Mouse (Mus musculus) frontal cortex, adult 2 months (tissue): ENCODE measurements at regions not wholly inside any gene's neighbourhood (a gene's known extent, or its start where the extent isn't known, plus 50 kb on each side); places are given as distances from the start of the nearest gene placed in this dataset.

Experiments used
- DNase-seq, 2 experiments: peaks; one replicate each; pipeline ENCODE4 v3.0.0; 2022; ENCODE audit warnings: low spot score in 1 of 2; ENCODE audit errors: extremely low spot score in 1 of 2

DNA sequence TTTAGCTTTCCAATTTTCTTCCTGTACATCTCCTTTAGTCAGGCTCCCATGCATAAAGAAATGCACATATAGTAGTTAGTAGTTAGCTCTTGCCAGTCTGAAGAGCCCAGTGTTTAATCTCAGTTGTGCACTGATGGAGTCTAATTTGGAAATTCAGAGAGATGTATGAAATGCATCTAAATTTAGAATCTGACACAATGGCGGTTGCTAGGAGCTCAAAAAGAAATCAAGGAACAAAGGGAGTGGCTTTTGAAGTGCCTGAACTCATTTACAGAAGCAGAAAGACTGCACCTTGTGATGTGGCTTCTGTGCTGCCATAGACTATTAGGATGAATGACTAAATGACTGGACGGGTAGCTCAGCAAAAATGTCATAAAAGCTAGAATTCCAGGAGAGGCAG lies 916.3 kb downstream of the Rps29 start:
- peak in 1 of 2 experiments; percentile 16 for DNase-seq

DNA sequence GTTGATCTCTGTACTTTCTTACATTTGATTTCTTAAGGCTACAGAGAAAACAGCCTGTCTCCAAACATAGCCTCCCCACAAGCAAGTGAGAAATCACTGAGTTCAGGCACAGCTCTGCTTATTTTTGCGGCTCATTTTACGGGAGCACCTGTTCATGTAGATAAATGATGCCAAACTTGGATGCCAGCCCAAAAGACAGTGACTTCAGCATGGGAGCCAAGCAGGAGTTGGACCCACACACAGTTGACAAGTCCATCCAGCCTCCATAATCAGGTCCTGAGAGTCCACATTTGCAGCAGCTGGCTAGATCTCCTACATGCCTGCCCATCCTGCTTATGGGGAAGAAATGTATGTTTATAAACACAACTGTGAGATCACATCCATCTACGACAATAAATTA lies 927.2 kb downstream of the Rps29 start:
- DNase-seq: peak in 1 of 2 experiments; percentile 5

DNA sequence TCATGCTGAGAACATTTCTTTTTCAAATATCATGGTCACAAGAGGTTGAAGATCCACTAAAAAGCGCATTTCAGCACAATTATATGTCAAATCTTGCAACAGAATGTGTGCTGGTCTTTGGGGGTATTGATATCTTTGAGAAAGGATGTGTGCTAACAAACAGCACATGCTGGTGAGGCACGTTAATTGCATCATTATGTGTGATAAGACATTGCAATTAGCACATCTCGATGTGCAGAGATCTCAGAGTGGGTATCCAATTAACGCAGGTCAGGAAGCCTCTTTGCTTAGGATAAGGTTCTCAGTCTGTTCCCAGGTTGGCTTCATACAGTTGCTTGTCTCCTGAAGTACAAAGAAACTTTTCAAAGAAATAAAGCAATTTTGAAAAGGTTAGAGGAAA lies 941.9 kb downstream of the Rps29 start:
- DNase-seq: no peak

DNA sequence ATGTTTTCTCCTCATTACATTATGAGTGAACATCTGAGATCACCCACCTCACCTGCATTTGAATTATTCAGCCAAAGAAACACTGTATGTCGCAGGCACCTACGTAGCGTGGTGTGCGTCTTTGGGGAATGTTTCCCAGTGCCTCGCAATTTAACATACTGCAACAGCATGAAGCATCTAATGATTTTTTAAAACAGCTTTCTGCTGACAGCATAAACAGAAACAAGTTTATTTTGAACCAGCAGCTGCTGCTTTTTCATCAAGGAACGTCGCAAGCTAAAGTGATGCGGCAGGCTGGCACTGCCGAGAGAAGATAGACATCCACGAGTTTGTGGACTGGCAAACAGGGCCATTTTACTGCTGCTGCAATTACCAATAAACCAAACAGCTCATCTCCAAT lies 950.7 kb downstream of the Rps29 start:
- DNase-seq: peak in 1 of 2 experiments; percentile 12

DNA sequence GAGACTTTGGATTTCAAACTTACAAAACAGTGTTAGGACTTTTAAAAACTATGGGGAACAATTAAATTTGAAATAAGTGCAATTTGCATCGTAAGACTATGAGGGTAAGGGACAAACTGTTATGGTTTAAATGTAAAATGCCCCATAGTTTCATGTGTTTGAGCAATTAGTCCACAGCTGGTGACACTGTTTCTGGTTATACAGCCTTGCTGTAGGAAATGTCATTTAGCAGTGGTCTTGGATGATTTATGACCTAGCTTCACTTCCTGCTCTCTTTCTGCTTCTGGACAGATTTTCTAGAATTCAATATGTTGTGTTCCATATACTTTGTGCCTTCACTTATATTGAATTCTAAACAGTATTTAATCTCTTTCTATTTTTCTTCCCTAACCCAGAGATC lies 961.5 kb upstream of the Mdga2 start:
- DNase-seq: no peak

DNA sequence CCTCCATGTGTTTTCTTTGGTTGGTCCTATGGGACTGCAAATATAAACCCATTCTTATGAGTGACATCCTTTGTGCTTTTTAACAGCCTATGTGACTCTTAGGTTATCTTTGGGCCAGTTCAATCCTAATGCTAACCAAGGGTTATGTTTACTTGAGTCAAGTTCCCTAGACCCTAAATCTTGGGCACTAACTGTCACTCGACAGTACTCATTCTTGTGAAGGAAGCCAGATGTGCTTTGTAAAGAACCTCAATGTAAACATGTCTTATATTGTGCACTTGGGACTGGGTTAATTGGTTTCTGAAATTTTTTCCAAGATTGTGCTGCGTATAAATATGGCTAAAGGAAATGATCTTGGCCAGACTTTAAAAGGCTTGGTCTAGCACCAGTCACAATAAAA lies 939.0 kb upstream of the Mdga2 start:
- DNase-seq: no peak

DNA sequence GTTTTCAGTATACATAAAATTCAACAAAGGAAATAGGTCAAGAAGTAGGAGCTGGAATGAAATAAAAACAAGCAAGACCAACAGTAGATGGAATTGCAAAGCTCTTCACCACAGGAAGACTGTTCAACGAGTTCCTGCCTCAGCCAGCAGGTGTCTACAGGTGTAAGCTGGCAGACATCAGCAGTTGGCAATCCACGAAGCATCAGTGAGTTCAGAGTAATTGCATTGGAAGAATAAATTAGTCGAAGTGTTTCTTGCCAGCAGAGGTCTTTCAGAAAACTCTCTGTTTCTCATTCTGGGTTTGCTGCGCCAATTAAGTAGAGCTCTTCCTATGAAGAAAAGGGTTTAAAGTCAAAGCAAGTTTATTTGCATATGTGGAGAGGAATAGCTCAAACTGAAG lies 925.7 kb upstream of the Mdga2 start:
- no peak for DNase-seq

DNA sequence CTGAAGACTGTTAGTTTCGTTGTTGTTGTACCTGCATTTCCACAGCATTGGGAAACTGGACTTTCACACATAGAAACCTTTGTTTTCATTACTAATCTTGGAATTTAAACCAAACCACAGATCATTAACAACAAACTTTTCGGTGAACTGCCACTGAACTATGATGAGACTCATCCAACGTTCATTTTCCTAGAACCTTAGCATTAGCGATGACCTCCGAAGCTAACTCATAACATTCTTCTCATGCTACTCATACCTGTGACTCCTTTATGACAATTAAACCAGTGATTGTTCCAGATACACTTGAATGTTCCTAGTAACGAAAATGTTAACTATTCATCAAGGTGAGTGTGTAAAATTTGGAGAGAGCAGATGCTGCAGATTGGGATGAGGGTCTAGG lies 917.5 kb upstream of the Mdga2 start:
- DNase-seq: no peak

DNA sequence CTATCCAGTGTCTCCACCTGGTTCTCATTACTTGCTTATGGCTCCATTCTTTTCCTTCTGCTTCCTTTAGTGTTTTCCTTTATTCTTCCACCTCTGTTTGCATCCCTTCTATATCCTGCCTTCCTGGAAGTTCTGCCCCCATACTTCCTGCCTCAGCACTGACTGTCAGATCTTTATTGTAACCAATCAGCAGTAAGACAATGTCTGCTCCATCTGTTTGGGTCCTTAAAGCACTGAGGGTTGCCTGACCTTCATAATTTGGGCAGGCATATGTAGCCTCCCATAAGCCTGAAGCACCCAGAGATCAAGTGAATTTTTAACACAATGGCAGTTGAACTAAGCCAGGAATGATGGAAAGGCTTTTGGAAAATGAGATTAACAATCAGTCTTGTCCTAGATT lies 909.4 kb upstream of the Mdga2 start:
- no peak for DNase-seq

DNA sequence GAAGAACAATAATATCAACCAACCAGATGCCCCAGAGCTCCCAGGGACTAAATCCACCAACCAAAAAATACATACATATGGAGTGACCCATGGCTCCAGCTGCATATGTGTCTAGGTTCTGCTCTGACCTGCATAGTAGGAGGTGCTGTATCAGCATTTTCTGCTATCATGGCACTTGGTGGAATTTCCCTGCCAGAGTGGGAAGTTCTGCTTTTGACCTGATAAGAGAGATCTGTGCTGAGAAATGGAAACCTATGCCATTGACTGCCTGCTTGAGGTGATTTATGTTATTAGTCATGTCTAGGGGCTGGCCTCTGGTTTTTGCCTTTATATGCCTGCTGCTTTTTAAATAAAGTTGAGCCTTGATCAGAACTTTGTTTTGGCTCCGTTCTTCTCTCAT lies 893.4 kb upstream of the Mdga2 start:
- no peak for DNase-seq
